ENCODE assay signal across 20 mouse cellular contexts in the genomic region with DNA sequence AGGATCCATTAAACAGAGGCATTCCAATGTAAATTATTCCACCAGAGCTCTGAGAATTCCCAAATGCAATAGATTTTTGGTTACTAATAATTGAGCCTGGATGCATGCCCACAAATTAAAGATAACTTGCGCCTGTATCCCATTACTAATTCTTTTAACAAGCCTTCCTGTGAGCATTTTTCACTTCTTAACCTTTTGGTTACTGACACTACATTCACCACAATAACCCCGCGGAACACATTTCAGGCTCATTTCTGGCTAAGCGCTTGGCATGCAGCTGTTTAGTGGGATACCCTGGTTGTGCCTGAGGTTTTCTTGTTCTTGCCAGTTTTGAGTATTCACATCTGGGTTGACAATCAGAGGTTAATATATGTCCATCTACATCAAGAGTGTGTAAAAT.
A peak's percentile ranks its signal among the peaks of the same experiment; 100 is the strongest.
DNase-seq lines count a peak whose midpoint lies in the region; ATAC-seq lines count a peak whose summit lies in the region.
"Had no signal": no experiment of that assay in that cellular context is flagged by ENCODE, and none has a peak within 500 bp of the region (broad histone marks: within the 10 kb centered on the region; RNA-seq: fewer than 3 reads in every experiment).

No protein-coding gene starts in this region.

- intact Hi-C loops in gastrocnemius, postnatal 14 days (cut with DNase I; ENCODE audit: low total_unique reads): no loop called here

- no peak for ATAC-seq in granulocyte monocyte progenitor cell, adult 5-6 weeks (replicated peaks; ENCODE audit: poor library complexity, severe bottlenecking)
- ATAC-seq: forebrain, embryonic 15.5 days; hindbrain, embryonic 16.5 days; intestine, embryonic 15.5 days had no signal

- peak; percentile 4 for DNase-seq in gastrocnemius, postnatal 14 days
- DNase-seq in gastrocnemius, adult 18-20 months (ENCODE audit: low spot score): no peak
- DNase-seq in 3134 (ENCODE audit: extremely low read depth, insufficient read length, low spot score): peak; percentile 13
- DNase-seq in Muller cell, postnatal 12 days (ENCODE audit: inconsistent ontology term): peak; percentile 16
- no peak for DNase-seq in neural tube, embryonic 10.5 days (ENCODE audit: extremely low spot score, low spot score)
- DNase-seq: adrenal gland, adult 2 months; adrenal gland, postnatal 14 days; cerebellum, adult 11-12 months; cerebellum, adult 8-10 months; cerebellum, postnatal 10 days; cerebellum, postnatal 36 days; gastrocnemius, postnatal 10 days; heart, adult 18-20 months; heart, postnatal 10 days; heart, postnatal 36 days; kidney, adult 11 months had no signal

Comparison
In these comparisons a context has a peak if more than half of its experiments do, and no peak if none do; other contexts are left out.
1. DNase-seq: peak in gastrocnemius, postnatal 14 days (single experiment), 3134 (single experiment) and Muller cell, postnatal 12 days (single experiment); none in gastrocnemius, adult 18-20 months (single experiment) and neural tube, embryonic 10.5 days (single experiment).